Mouse (Mus musculus) CH12F3 (cell line): ENCODE results near the gene Glt1d1.

Experiments used
- in situ Hi-C: fragments of 300-500 bp; cut with MboI; formaldehyde crosslinking; loops from 2 replicates; pipeline ENCODE4 v1.14.3; 2020; ENCODE audit warnings: low sequenced_read_pairs

The Glt1d1 gene

DNA sequence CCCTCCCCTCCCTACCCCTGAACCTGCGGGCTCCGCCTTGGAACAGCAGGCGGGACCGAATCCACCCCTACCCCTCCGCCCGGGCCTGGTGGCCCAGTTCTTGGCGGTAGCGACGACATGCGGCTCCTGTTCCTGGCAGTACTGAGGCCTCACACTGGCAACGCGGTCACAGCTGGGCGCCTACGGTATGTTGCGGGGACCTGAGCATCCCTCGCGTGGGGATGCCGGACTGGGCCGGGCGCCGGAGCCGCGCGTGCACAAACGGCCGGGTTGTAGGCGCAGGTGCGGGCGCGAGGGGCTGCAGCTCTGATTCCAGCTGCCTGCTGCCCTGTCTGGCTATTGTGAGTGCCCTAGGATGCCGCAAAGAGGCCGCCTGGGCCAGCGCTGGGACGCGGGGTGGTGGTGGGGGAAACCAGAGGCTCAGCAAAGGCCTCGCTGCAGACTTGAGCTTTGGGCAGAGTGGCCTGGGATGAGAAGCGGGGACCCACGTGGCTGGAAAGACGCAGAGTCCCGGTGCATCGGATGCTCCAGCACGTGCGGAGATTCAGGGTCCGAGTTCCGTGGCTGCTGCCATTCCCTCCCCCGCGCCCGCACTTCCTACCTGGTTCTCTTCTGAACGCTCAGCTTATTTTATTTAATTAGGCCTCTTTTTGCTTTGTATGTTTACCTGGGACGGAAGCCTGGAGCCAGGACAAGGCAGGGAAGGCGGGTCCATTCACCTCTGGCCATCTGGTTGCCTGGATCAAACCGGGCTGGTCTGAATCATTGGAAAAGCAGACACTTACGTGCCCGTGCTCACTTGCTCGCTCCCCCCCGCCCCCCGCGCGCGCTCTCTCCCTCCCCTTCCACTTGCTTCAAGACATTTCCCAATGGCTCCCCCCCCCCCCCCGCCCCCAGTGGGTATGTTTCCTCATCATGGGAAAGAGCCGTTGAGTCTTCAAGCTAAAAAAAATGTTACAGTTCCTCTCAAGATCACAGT, at the start of gene Glt1d1, which contains the start of gene Slc15a4:
TSS of gene Glt1d1 (plus strand) at position 96 of the 979 bp plus-strand sequence.
TSS of gene Slc15a4 (minus strand) at position 731 of the 979 bp plus-strand sequence.
- in situ Hi-C loops, result no loop called here

DNA sequence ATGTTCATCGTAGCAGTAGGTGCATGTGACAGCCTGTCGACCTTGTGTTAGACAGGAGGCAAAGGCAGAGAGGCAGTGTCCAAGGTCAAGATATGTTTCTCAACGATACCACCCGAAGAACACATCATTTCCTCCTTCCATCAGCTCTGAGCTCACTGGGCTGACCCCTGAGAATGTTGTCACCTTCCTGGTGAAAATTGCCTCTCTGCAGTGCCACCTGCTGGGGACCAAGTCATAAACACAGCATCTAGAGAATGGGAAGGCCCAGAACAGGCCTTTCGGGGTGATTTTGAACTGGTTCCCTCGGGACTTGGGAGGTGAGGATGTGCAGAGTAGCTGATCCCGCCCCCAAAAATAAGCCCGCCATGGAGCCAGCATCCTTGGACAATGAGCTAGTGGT, 48.4 kb upstream of the Glt1d1 start:
- in situ Hi-C loops, result no loop called here

DNA sequence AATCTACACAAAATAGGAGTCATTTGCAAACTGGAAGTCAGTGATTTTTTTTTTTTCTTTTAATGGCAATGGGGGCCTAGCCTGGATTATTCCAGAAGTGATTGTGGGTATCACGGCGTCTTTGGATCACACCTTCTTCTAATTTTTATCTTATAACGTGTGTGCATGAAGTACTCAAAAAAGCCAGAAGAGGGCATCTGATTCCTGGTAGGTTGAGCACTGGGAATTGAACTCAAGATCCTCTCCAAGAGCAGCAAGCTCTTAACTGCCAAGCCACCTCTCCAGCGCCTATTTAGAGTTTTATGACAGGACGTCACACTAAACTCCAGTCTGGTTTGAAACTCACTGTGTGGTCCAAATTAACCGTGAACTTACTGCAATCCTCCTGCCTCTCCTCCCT, 44.2 kb upstream of the Glt1d1 start:
- in situ Hi-C loops, result no loop called here

DNA sequence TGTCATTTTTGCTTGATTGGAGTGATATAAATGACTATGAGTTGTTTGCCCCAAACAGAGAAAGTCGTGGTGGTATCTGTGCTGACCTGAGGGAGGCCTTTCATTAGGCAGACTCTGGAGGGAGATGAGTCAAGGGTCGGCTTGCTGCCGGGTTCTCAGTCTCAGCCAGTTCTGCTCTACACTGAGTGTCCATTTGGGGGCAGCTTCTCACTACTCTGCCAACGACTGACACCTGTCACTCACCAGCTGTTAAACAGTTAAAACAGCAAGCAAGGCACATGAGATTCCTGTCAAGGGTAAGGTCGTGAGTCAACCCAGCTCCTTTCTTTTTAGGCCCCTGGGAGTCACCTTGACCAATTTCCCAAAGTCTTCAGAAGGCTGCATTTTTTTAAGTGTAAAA, 39.7 kb upstream of the Glt1d1 start:
- in situ Hi-C loops, result no loop called here

DNA sequence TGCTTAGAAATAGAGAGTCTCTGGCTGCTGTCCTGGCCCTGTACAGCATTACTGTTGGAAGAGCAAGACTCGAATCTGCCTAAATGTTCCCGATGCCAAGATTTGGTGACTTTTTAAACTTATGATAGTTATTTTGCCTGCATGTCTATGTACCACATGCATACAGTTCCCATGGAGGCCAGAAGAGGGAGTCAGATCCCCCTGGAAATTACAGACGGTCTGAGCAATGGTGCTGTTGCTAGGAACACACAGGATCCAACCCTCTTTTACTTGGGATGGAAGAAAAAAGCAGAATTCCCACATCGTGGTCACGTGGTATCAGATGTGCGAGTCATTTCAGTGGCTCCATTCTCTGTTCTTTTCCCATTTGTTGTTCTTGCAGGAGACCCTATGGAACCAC, 39.2 kb upstream of the Glt1d1 start:
- in situ Hi-C loops, result no loop called here

DNA sequence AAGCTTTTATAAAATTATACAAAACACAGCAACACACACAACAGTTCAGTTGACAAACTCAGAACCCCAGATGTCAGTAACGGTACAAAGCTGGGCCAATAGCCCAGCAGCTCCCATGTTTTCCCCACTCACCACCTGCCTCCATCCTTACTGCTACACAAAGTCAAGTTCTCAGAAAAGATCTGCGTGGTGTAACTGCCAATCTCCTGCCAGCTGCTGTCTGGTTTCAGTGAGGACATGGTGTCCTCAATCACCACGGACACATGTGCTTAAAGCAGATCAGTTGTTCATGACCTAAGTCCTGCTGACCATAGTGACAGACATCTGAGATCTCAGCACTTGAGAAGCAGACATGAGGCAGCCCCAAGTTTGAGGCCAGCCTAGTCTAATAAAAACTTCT, 36.4 kb upstream of the Glt1d1 start:
- in situ Hi-C loops, result no loop called here

DNA sequence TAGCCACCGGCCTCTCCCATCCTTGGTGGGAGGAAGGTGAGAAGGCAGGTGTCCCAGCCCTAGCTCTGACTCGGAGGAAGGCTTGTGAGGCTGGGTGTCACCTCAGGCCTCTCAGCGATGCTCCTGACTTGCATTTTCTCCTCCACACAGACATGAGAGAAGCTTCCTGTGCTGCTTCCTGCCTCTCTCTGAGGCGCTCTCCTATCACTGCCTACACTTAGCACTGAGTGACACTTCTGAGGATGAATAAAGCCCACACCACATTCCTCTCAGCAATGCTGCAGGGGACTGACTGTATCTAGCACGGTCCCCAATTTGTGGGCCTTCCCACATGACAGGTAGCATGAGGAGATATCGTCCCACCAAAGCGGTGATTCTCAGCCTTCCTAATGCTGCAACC, 35.2 kb upstream of the Glt1d1 start:
- in situ Hi-C loops, result no loop called here

DNA sequence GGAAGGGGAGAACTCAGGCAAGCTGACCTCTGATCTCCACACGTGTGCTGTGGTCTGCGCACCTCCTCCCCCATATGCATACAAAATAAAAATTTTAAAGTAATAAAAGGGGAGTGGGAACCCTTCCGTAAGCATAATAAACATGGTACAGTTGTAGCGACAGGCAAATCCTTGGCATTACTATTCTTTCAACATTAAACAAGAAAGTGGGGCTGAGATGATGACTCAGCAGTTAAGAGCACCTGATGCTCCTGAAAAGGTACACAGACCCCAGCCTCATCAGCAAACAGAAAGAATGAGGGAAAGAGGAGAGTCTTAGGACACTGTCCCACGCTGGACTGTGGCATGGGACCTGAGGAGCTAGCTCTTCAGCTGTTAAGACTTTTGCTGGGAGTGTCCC, 29.1 kb upstream of the Glt1d1 start:
- in situ Hi-C loops, result loop anchor here (25.0 kb wide), 1 partner anchor 1409 kb away; the partner anchor contains the start of genes Ran and Stx2

DNA sequence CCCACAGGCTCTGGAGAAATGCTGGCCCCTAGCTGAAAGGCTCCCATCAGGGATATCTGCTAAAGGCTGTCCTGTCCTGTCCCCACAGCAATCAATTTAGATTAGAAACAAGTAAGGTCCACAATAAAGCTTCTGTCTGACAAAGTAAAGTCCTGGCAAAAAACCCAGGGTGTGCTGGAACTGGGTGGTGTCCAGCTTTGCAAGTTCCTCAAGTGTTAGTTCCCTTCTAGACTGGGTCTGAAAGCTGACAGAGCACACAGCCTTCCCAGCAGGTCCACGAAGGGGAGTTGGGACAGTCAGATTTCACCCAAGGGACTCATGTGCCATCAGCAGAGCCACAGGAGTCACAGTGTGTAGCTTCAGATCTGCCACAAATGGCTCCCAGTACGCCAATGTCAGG, 24.6 kb upstream of the Glt1d1 start:
- in situ Hi-C loops, result loop anchor here (25.0 kb wide), 1 partner anchor 1405 kb away; the partner anchor contains the start of genes Ran and Stx2

DNA sequence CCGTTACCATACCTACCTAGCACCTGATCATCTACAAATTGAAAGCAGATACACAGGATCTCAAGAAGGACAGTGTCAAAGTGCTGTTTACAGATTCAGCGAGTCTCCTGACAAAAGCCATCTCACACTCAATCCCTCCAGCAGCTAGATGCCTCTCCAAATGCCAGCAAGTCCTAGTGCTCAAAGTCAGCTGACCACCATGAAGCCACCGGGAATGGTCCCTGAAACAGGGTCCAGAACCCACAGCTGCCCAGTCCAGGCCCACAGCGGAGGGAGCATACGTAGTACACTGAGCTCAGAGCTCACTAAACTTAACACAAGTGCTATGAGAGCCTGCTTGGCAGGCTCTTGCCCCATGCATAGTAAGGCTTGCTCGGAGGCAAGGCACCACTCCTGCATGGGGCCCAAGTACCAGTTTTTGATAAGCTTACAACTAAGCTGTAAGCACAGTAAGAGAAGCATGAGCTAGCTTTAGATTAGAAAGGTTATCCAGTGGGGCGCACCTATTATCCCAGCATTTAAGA, 22.8 kb upstream of the Glt1d1 start:
- in situ Hi-C loops, result loop anchor here (25.0 kb wide), 1 partner anchor 1403 kb away; the partner anchor contains the start of genes Ran and Stx2

DNA sequence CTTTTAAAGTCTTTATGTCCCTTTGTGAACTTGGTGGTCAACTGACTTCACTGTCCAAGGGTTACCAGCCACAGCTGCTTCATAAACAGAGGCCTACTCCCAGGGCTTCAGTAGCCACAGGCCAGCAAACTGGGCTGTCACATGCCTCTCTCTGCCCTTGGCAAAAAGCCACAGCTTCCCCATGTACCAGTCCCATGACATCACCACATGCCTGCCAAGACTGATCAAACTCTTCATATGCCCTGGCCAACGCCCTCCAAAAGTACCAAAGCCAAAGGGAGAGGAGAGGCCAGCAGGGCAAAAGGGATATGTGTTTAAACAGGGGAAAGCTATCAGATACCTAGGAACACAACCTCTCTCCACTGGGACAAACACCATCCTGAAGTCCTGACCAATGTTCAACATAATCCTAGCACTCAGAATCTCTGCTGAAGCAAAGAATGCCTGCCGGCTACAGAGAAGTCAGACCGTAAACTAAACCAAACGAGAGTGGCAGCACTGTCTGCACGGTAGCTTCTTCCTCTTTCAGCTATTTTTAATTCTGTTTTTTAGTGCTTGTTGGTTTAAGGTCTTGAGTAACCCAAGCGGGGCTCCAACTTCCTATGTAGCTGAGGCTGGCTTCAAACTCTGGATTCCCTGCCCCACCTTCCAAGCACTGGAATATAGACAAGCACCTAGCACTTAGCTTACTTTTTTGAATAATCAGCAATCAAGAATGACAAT, 21.1 kb upstream of the Glt1d1 start:
- in situ Hi-C loops, result loop anchor here (25.0 kb wide), 1 partner anchor 1401 kb away; the partner anchor contains the start of genes Ran and Stx2

DNA sequence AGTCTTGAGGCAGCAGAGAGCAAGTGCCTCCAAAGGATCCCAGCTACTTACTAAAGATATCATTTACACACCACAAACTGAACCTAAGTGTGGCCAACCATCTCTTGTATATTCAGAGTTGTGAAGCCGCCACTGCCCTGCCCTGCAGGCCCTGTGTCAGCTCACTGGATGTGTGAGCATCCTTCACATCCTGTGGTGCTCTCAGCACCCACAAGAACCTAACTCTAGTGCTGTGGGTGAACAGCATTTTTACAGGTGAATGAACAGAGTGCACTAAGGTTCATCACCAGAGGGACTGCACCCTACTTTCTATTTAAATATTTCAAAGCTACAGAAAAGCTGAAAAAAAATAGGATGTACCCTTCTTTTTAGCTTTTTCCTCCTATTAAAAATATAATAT, 20.2 kb upstream of the Glt1d1 start:
- in situ Hi-C loops, result loop anchor here (25.0 kb wide), 1 partner anchor 1400 kb away; the partner anchor contains the start of genes Ran and Stx2

DNA sequence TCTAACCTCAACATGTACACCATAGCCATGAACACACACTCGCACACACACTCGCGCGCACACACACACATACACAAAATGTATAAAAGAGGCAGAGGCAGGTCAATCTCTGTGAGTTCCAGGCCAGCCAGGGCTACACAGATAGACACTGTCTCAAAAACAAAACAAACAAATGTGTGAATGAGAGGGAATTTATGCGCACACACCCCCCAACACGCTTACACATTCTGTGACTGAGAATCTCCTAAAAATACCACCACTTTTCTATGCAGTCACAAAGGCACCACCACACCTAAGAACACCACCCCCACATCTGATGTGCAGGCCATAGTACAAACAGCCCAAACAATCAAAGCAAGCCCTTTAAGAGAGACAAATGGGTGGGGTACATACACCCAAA, 19.7 kb upstream of the Glt1d1 start:
- in situ Hi-C loops, result loop anchor here (25.0 kb wide), 1 partner anchor 1400 kb away; the partner anchor contains the start of genes Ran and Stx2

DNA sequence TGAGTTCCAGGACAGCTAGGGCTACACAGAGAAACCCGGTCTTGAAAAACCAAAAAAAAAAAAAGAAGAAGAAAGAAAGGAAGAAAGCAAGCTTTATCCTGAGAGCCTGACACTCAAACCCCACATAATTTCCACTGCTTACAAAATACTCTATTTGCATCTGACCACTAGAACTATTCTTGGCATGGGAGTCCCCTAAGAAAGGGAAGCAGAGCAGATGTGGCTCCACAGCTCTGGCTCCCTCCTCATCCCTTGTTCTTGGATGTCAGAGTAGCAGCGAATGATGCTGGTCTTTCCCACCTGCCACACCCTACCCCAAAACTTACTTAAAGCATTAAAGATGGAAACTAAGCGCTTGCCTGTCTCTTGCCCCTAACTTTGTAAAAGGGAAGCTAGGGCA, 16.6 kb upstream of the Glt1d1 start:
- in situ Hi-C loops, result loop anchor here (25.0 kb wide), 1 partner anchor 1397 kb away; the partner anchor contains the start of genes Ran and Stx2

DNA sequence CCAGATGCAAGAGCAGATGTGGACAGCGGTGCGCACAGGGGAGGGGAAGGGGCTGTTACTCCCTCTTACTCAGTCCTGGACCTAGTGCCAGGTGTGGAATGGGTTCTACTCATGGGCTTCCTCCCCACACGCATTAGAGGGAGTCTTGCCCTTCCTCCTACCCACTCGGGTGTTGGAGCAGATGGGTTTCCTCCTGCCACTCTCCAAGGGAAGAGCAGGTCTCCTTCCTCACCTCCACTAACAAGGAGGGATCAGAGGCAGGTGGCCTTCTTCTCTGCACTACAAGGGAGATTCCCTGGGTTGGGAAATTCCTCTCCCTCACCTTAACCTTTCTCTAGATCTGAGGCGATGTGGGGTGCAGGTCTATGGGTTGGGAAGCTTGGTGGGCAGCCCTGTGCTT, 15.9 kb upstream of the Glt1d1 start:
- in situ Hi-C loops, result loop anchor here (25.0 kb wide), 1 partner anchor 1396 kb away; the partner anchor contains the start of genes Ran and Stx2

DNA sequence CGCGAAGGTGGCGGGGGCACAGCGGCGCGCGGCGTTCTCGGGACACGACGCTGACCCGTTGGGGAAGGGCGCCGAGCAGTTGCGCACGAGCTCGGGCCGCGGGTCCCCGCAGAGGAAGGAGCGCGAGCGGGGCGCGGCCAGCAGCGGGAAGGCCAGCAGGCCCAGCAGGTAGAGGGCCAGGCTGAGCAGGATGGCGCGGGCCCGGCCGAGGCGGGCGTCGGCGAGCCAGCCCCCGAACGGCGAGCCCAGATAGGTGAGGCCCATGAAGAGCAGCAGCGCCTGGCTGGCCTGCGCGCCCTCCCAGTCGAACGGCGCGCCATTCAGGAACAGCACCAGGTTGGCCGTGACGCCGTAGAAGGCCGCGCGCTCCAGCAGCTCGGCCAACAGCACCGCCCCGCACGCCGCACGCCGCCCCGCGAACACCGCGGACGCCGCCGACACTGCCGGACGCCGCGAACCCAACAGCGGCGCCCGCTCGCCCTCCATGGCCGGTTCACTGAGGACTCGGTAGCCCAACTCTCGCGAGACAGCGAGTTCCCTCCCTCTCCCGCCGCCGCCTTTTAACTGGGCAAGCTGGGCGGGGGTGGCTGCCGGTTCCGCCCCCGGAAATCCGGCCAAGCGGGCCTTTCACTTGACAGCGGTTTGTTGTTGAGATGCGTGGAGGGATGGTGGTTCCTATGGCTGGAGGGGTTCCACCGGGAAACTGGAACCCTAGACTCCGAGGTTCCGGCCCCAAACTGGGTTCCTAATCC, 15.0 kb upstream of the Glt1d1 start:
- in situ Hi-C loops, result loop anchor here (25.0 kb wide), 1 partner anchor 1395 kb away; the partner anchor contains the start of genes Ran and Stx2

DNA sequence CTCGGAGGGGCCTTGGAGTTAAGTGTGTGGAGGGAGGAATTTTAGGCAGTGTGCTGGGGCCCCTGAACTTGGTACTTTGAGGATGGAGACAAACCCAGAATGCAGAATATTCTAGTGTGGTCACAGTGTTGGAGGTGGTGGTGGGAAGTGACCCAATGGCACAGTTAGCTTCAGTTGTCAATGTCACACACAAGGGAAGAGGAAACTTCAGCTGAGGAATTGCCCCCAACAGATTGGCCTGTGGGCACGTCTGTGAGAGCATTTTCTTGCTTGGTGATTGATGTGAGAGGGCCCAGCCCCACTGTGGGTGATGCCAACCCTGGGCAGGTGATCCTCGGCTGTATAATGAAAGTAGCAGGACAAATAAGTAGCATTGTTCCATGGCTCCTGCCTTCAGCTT, 13.2 kb upstream of the Glt1d1 start:
- in situ Hi-C loops, result loop anchor here (25.0 kb wide), 1 partner anchor 1393 kb away; the partner anchor contains the start of genes Ran and Stx2

DNA sequence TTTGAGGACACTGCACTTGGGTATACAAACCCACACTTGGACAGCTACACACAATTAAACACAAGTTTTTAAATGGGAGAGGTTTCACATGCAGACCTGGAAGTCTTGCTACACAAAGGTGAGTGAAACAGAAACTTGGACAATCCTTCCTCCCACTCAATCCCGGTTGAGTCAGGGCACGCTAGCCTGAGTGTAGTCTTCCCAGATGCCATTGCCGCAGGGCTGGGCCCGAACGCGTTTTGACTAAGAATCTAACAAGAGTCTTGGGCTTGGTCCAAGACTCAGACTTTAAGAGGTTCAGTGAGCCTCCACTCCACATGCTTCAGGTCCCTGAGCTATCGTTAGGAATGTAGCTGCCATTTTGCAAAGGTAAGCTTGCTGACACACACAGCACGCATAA, 11.7 kb upstream of the Glt1d1 start:
- in situ Hi-C loops, result loop anchor here (25.0 kb wide), 1 partner anchor 1392 kb away; the partner anchor contains the start of genes Ran and Stx2

DNA sequence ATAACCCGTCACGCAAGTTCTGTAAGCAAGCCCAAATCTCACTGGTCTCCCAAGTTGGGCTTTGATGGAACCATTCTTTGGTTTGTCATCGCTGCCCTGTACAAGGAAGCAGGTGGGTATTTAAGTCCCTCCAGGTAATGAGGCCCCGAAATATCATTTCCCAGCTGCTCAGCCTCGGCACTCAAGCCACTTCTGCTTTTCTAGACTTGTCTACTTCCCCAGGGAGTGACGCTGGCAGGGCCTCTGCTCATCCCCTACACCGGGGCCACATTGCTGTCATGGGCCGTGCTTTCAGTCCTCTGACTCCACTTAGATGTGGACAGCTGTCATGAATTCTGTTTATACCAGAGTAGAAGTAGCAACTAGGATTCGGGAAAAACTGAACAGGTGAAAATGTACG, 11.0 kb upstream of the Glt1d1 start:
- in situ Hi-C loops, result loop anchor here (25.0 kb wide), 1 partner anchor 1391 kb away; the partner anchor contains the start of genes Ran and Stx2
